Mouse (Mus musculus) kidney, embryonic 15.5 days (tissue): Measurements from ENCODE around the gene Aspdh. TPM values are rescaled to one million over a fixed set of nuclear protein-coding genes. Genes with fewer than 3 reads are reported as not detected.

Experiments used
- ATAC-seq: fragments of 200-750 bp; cut with Nextera tagmentation; replicated peaks from 2 replicates; pipeline ENCODE4 v1.8.0; 2017; ENCODE audit warnings: moderate TSS enrichment; ENCODE audit not compliant: low FRiP score
- H3K27ac ChIP-seq: fragments of 300-500 bp; sonication (generic); 2 replicates; pipeline ENCODE4 v1.5.1; 2015; ENCODE audit warnings: mild to moderate bottlenecking, inconsistent platforms
- H3K27me3 ChIP-seq: fragments of 300-500 bp; sonication (generic); 2 replicates; pipeline ENCODE4 v1.6.1; 2015; ENCODE audit warnings: inconsistent platforms
- H3K36me3 ChIP-seq: fragments of 300-500 bp; sonication (generic); 2 replicates; pipeline ENCODE4 v1.6.1; 2015; ENCODE audit warnings: inconsistent platforms
- H3K4me1 ChIP-seq: fragments of 300-500 bp; sonication (generic); 2 replicates; pipeline ENCODE4 v1.6.1; 2015; ENCODE audit warnings: inconsistent platforms
- H3K4me2 ChIP-seq: fragments of 300-500 bp; sonication (generic); 2 replicates; pipeline ENCODE4 v1.6.1; 2015; ENCODE audit warnings: moderate library complexity, mild to moderate bottlenecking, inconsistent platforms
- H3K4me3 ChIP-seq: fragments of 300-500 bp; sonication (generic); replicated peaks from 2 replicates; pipeline ENCODE4 v1.5.1; 2015; ENCODE audit warnings: mild to moderate bottlenecking, inconsistent platforms
- H3K9ac ChIP-seq: fragments of 300-500 bp; sonication (generic); 2 replicates; pipeline ENCODE4 v1.6.1; 2015; ENCODE audit warnings: mild to moderate bottlenecking, inconsistent platforms
- H3K9me3 ChIP-seq: fragments of 300-500 bp; sonication (generic); replicated peaks from 2 replicates; pipeline ENCODE4 v1.6.1; 2016; ENCODE audit warnings: inconsistent platforms
- WGBS: fragments of 180-500 bp; shearing (Covaris S2); methylation state at CpG from one replicate; pipeline ENCODE4 v1.1.7; 2015; ENCODE audit warnings: mixed read lengths; 5-methylcytosine and 5-hydroxymethylcytosine counted together
- polyA plus RNA-seq: library from polyadenylated mRNA; unstranded; fragments of >200 nt; fragmentation: Nextera tagmentation; extraction: Ambion mirVana; gene quantifications from 2 replicates; pipeline ENCODE4 v1.2.1, GENCODE M21; 2015

Gene Aspdh
- polyA plus RNA-seq, 1 experiment from 2014 or later: 3.9 TPM

- WGBS: 66% methylated on average over 8 of the region's 8 CpGs
- H3K27ac ChIP-seq: no peak overlapping the region
- no peak overlapping the region for H3K4me3 ChIP-seq
- peaks cover 16% of the 10 kb centered on the region for H3K4me1 ChIP-seq
- no peak overlapping the region for H3K9ac ChIP-seq
- no peaks in the 10 kb centered on the region for H3K36me3 ChIP-seq
- H3K27me3 ChIP-seq: peaks cover 84% of the 10 kb centered on the region
- H3K4me2 ChIP-seq: no peak overlapping the region
- ATAC-seq: no peak
- H3K9me3 ChIP-seq: no peaks in the 10 kb centered on the region
Measured at GRCm38 (mm10) chr7:44437933-44438332, 27.3 kb upstream of the Aspdh start.

- no peak overlapping the region for H3K4me3 ChIP-seq
- H3K27ac ChIP-seq: no peak overlapping the region
- 77% methylated on average over 2 of the region's 2 CpGs for WGBS
- H3K4me2 ChIP-seq: no peak overlapping the region
- ATAC-seq: no peak
- peaks cover 26% of the 10 kb centered on the region for H3K4me1 ChIP-seq
- no peaks in the 10 kb centered on the region for H3K36me3 ChIP-seq
- H3K9me3 ChIP-seq: no peaks in the 10 kb centered on the region
- H3K9ac ChIP-seq: no peak overlapping the region
- H3K27me3 ChIP-seq: peaks cover 84% of the 10 kb centered on the region
Measured at GRCm38 (mm10) chr7:44439696-44440095, 25.5 kb upstream of the Aspdh start.

- Histone ChIP-seq H3K27ac (no peak overlapping the region), H3K4me2 (no peak overlapping the region), H3K36me3 (no peaks in the 10 kb centered on the region), H3K27me3 (peaks cover 84% of the 10 kb centered on the region), H3K9ac (no peak overlapping the region), H3K4me1 (peaks cover 32% of the 10 kb centered on the region), H3K4me3 (no peak overlapping the region), H3K9me3 (no peaks in the 10 kb centered on the region)
- 95% methylated on average over 1 of the region's 1 CpGs for WGBS
- ATAC-seq: no peak
Measured at GRCm38 (mm10) chr7:44440479-44440878, 24.7 kb upstream of the Aspdh start.

- Histone ChIP-seq H3K4me1 (peaks cover 32% of the 10 kb centered on the region), H3K36me3 (no peaks in the 10 kb centered on the region), H3K4me2 (0 out of 2 replicates have a peak overlapping the region, but pooled peaks have one; percentile 53), H3K27ac (no peak overlapping the region), H3K9me3 (no peaks in the 10 kb centered on the region), H3K4me3 (no peak overlapping the region), H3K9ac (no peak overlapping the region), H3K27me3 (peaks cover 85% of the 10 kb centered on the region)
- no peak for ATAC-seq
- WGBS: 11% methylated on average over 1 of the region's 1 CpGs
Measured at GRCm38 (mm10) chr7:44441180-44441579, 24.0 kb upstream of the Aspdh start.

- Histone ChIP-seq H3K4me1 (peaks cover 32% of the 10 kb centered on the region), H3K4me2 (peak overlapping the region; percentile 53), H3K4me3 (peak overlapping the region; percentile 32), H3K9me3 (no peaks in the 10 kb centered on the region), H3K27ac (no peak overlapping the region), H3K27me3 (peaks cover 90% of the 10 kb centered on the region), H3K36me3 (no peaks in the 10 kb centered on the region), H3K9ac (no peak overlapping the region)
- under 1% methylated on average over 13 of the region's 14 CpGs for WGBS
- no peak; the same call in 1 of the 2 replicates for ATAC-seq
Measured at GRCm38 (mm10) chr7:44441648-44442109, 23.5 kb upstream of the Aspdh start.

GRCm38 (mm10) chr7:44442407-44442821, 22.8 kb upstream of the Aspdh start:
- H3K9me3 ChIP-seq: no peaks in the 10 kb centered on the region
- peak; percentile 31; the same call in 1 of the 2 replicates for ATAC-seq
- peak overlapping the region; percentile 31; the same call in 1 of the 2 replicates for H3K9ac ChIP-seq
- H3K36me3 ChIP-seq: no peaks in the 10 kb centered on the region
- WGBS: 3% methylated on average over 14 of the region's 14 CpGs
- no peak overlapping the region for H3K27ac ChIP-seq
- peak overlapping the region; percentile 32 for H3K4me3 ChIP-seq
- H3K4me1 ChIP-seq: peaks cover 32% of the 10 kb centered on the region
- peaks cover 90% of the 10 kb centered on the region for H3K27me3 ChIP-seq
- H3K4me2 ChIP-seq: peak overlapping the region; percentile 53

GRCm38 (mm10) chr7:44443268-44444173, 21.7 kb upstream of the Aspdh start:
- H3K27me3 ChIP-seq: peaks cover 81% of the 10 kb centered on the region
- no peaks in the 10 kb centered on the region for H3K9me3 ChIP-seq
- peak overlapping the region; percentile 32 for H3K4me3 ChIP-seq
- no peak overlapping the region for H3K9ac ChIP-seq
- 8% methylated on average over 20 of the region's 20 CpGs for WGBS
- H3K36me3 ChIP-seq: no peaks in the 10 kb centered on the region
- peak overlapping the region; percentile 53 for H3K4me2 ChIP-seq
- H3K4me1 ChIP-seq: peaks cover 32% of the 10 kb centered on the region
- peak; percentile 23; the same call in 1 of the 2 replicates for ATAC-seq
- no peak overlapping the region for H3K27ac ChIP-seq

GRCm38 (mm10) chr7:44444886-44445527, 20.2 kb upstream of the Aspdh start:
- Histone ChIP-seq H3K4me3 (no peak overlapping the region), H3K27me3 (peaks cover 81% of the 10 kb centered on the region), H3K9ac (no peak overlapping the region), H3K27ac (no peak overlapping the region), H3K4me1 (peaks cover 32% of the 10 kb centered on the region), H3K4me2 (no peak overlapping the region), H3K9me3 (no peaks in the 10 kb centered on the region), H3K36me3 (no peaks in the 10 kb centered on the region)
- ATAC-seq: no peak
- WGBS: 10% methylated on average over 29 of the region's 29 CpGs

- WGBS: 7% methylated on average over 7 of the region's 7 CpGs
- H3K4me3 ChIP-seq: no peak overlapping the region
- no peak overlapping the region for H3K9ac ChIP-seq
- H3K4me1 ChIP-seq: peaks cover 32% of the 10 kb centered on the region
- no peak overlapping the region for H3K4me2 ChIP-seq
- no peaks in the 10 kb centered on the region for H3K9me3 ChIP-seq
- H3K36me3 ChIP-seq: no peaks in the 10 kb centered on the region
- H3K27me3 ChIP-seq: peaks cover 76% of the 10 kb centered on the region
- no peak for ATAC-seq
- no peak overlapping the region for H3K27ac ChIP-seq
Measured at GRCm38 (mm10) chr7:44445528-44445923, 19.7 kb upstream of the Aspdh start.

GRCm38 (mm10) chr7:44446070-44446855, 18.9 kb upstream of the Aspdh start:
- Histone ChIP-seq H3K4me3 (no peak overlapping the region), H3K27ac (no peak overlapping the region), H3K36me3 (no peaks in the 10 kb centered on the region), H3K9ac (no peak overlapping the region), H3K4me2 (no peak overlapping the region), H3K9me3 (no peaks in the 10 kb centered on the region), H3K4me1 (peaks cover 32% of the 10 kb centered on the region), H3K27me3 (peaks cover 68% of the 10 kb centered on the region)
- ATAC-seq: no peak
- 41% methylated on average over 12 of the region's 12 CpGs for WGBS

- ATAC-seq: no peak; the same call in 1 of the 2 replicates
- Histone ChIP-seq H3K4me1 (0 out of 2 replicates have a peak, but pooled peaks cover 3% of the 10 kb centered on the region), H3K36me3 (no peaks in the 10 kb centered on the region), H3K4me2 (no peak overlapping the region), H3K9ac (no peak overlapping the region), H3K27ac (no peak overlapping the region), H3K9me3 (no peaks in the 10 kb centered on the region), H3K27me3 (peaks cover 12% of the 10 kb centered on the region), H3K4me3 (no peak overlapping the region)
- WGBS: 6% methylated on average over 3 of the region's 3 CpGs
Measured at GRCm38 (mm10) chr7:44453256-44453655, 11.9 kb upstream of the Aspdh start.
